Mouse (Mus musculus): ENCODE measurements around the gene Mrps21.
A peak's percentile ranks its signal among the peaks of the same experiment; 100 is the strongest.
"Not testable (repeated sequence)": the region's sequence is repeated elsewhere in the genome, so short reads cannot be mapped to it uniquely, and the experiment has no call there.

Mrps21 gene

DNA sequence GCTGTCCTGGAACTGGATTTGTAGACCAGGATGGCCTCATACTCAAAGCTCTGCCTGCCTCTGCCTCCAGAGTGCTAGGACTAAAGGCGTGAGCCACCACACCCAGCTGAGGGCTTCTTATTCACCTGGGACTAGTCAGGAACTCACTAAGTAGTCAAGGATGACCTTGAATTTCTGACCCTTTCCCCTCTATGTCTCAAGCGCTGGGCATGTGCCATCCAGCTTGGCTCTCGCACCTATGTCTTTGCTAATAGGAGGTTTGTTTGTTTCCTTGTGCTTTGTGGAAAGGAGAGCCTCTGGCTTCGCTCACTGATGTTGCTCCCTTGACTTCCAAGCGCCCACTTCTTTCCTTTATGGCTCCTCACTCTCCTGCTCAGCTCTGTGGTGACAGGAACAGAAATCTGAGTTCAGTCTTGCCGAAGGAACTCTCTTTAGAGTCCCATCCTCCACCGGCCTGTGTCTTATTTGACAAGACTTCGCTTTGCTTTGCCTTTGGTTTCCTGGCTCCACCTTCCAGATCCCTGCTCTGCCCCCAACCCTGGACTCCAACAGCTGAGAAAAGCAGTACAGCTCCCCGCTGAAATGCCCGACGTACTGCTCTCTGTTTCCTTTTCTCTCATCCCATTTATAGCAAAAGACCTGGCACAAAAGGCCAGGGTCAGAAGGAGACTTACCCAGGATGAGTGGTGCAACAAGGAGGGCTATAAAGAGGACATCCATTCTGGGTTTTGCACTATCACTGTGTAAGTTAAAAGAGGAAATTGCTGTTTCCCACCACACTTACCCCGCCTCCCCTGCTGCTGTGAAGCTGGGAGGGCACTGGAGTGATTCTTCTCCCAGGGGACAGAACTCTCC, 20.1 kb upstream of the Mrps21 start, which contains the start of gene BC028528:
Gene BC028528, minus strand, starts transcription at position 795 of the 855 bp plus-strand sequence.
- DNase-seq = peak; percentile 83

DNA sequence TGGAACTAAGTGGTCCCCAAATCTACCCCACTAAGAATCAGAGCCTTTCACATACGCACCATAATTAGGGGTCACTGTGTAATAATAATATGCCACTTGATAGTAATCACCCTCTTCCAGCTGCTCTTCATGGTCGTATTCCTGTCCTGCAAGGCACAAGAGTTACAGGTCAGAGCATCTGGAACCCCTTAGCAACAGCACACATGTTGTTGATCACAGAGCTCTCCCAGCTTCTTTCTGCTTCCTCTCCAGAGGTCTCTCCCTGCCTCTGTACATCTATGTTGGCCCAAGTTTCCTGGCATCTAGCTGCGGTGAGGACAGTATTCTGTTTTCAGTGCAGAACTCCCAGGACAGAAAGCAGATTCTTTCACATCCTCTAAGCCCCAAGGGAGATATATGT, 18.3 kb upstream of the Mrps21 start:
- DNase-seq = no peak

DNA sequence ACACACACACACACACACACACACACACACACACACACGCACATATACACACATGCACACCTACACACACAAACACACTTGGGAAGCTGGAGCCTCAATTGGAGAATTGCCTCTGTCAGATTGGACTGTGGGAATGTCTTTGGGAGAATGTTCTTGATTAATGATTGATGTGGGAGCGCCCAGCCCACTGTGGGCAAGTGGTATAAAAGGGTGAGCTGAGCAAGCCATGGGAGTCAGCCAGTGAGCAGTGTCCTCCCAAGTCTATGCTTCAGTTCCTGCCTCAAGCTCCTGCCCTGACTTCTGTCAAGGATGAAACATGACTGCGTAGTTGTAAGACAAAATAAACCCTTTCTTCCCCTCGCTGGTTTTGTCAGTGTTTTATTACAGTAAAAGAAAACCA, 16.3 kb upstream of the Mrps21 start:
- DNase-seq = no peak

DNA sequence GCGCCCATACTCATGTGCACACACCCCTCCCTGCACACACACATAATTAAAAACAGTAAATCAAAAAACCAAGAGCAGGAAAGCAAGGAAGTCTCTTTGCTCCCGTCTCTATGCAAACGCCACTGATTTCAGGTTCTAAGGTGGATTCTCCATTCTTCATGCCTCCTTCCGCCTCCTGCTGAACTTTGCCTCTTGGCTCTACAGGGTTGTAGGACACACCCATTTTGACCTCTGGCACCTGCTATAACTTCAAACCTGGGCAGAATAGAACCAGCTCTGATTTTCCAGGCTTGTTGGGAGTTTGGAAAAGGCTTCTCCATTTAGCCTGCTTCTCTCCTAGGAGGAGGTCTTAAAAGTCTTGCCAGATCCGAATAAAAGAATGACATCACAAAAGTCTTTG, 13.1 kb upstream of the Mrps21 start:
- DNase-seq = no peak

DNA sequence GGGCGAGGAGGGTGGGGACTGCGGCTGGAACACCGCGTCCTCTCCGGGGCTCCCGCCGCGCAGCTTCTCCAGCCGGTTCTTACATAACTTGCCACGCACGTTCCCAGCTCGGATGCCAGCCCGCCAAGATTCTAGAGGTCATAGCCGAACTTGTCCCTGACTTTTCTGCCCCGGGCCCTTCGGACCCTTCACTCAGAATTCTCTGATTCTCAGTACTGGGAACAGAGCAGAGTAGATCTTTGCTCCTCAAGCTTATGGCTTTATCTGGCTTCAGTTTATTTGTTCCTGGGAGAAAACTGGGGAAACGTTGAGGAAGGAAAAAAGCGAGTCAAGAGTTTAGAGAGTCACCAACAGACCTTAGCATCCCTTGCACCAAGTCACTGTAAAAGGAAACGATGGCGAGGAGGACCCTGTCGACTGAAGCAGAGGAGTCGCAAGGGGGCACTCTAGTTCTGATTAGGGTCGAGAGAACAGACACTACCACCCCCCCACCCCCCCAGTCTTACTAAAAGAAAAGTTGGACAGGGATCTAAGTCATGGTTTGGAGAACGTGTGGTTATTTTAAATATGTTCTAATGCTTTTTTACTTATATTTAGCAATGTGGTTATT, 11.6 kb upstream of the Mrps21 start:
- peak; percentile 94 for DNase-seq

DNA sequence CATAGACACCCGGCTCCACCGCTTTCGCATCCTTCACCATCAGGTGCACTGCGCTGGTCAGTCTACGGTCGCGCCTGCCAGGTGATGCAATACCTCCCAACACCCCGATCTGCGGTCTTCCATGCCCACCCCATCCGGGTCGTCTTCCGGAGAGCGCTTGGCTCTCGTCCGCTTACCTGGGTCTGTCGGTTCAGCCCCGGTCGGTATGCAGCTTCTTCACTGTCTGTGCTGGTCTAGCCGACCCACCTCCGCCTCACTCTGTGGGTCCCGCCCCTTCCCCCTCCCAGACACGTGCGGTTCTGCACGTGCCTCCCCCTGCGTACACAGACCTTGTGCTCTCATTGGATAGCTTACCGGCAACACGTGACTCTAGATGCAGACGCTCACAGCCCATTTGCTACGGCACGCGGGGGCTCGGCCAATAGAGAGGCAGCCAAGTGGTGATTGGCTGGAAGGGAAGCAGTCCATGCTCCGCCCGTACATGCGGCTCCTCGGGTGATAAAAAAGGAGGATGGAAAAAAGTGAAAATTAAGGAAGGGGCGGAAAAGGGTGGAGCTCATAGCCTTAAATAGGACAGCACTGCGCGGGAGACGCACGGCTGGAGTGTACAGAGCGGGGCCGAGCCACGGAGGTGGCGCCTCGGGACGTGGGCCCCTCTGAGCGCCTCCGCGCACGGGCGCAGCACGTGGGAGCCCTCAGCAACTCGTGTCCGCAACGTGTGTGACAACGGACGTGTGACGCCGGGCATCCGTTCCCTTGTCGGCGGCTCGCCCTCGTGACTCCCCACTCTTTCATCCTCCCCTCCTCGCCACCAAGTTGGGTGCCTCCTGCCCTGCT, 10.9 kb upstream of the Mrps21 start, which contains the start of gene Ciart:
Gene Ciart, minus strand, starts transcription at position 273 of the 837 bp plus-strand sequence.
- DNase-seq = peak; percentile 98

DNA sequence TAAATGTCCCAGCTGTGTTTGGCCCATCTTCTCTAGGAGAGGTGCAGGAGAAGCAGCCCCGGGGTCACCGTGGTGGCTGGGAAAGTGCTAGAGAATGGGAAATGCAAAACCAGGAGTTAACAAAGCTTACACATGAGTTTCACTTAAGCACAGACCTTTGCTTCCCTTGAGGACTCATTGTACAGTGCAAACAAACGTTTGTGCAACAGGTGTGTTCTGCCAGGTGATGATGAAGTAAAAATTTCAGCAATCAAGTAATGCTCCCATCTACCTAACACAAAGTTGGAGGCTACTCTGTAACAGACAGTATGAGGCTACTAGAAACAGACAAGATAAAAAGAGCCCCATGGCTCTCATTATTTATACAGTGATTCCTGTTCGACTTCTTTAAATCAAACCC, 7.7 kb upstream of the Mrps21 start:
- DNase-seq = no peak

DNA sequence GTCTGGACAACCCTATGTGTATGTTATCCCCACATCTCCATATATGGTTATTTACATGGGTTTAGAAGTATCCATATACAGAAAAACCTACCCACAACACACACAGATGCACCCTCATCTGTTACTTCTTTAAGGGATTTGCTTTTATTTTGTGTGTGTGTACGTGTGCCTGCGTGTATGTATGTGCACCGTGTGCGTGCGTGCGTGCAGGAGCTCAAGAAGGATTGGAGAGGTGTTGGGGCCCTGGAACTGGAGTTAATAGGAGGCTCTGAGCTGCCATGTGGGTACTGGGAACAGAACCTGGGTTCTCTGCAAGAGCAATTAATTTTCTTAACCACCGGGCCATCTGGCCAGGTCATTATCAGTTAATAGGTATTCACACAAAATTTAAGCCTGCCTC, 729 bp upstream of the Mrps21 start:
- DNase-seq = no peak

DNA sequence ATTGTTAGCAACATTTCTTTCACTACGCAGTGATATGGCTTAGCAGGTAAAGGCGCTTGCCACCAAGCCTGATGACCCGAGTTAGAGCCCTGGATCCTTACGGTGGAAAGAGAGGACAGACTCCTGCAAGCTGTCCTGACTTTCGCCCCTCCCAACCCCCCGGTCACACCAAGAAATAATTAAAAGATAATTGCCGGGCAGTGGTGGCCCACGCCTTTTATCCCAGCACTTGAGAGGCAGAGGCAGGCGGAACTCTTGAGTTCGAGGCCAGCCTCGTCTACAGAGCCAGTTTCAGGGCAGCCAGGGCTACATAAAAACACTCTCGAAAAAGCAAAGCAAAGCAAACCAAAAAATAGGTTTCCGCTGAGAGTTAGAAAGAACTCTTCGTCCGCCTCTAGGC, 343 bp downstream of the Mrps21 start:
- DNase-seq = no peak

DNA sequence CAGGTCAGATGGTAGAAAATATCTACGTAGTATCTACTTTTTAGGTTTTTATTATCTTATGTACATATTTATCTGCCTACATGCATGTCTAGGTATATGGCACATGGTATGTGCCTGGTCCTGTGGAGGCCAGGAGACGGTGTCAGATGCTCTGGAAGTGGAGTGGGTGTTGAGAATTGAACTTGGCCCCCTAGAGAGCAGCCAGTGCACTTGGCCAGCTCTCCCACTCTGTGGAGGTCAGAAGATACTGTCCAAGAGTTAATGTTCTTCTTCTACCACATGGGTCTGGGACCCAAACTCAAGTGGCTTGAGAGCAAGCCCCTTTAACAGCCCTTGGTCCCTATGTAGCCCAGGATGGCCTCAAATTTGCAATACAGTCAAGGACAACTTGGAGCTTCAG, 3.9 kb downstream of the Mrps21 start:
- DNase-seq = no peak

DNA sequence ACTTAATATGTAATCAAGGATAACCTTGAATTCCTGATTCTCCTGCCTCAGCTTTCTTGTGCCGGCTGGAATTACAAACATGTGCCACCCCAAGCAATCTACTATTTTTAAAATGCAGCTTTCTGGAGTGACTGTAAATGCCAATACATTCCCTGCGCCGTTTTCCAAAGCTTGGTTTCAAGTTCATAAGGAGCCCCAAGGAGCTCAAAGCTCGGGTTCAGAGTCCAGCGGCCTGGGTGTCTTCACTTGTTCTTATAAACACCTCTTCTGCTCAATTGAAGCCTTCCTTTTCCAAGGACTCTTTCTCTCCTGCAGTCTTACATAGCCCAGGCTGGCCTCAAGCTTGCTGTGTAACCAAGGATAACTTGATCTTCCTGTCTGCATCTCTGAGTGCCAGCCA, 5.2 kb downstream of the Mrps21 start:
- DNase-seq = no peak

DNA sequence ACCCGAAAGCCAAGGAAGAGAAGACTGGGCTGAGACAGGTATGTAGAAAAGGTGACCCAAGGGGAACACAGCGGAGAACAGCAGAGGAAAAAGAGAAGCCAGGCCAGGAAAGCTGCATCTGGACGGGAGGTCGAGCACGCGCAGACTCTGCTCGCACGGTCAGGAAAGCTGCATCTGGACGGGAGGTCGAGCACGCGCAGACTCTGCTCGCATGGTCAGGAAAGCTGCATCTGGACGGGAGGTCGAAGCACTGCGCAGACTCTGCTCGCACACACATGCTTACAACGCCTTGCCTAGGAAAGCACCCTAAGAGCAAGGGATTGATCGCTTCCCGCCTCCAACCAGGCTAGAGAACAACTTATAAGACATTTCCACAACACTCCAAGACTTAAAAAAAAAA, 5.7 kb downstream of the Mrps21 start:
- DNase-seq = no peak

DNA sequence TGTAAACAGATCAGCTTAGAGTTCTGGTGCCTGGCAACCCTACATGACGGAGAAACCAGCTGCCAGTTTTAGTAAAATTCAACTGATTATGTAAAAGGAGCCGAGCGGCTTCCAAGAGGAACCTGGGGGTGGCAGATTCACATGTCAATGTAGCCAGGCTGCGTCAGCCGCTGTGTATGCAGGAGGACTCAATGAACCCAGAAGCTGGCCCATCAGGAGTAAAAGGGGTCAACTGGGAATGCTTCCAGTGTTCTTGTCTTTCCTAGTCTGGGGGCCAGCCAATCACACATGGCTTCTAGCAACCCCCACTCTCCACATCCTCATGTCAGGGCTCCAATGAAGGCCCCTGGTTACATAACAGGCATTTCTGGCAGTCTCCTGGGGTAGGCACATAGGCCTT, 6.3 kb downstream of the Mrps21 start:
- no peak for DNase-seq

DNA sequence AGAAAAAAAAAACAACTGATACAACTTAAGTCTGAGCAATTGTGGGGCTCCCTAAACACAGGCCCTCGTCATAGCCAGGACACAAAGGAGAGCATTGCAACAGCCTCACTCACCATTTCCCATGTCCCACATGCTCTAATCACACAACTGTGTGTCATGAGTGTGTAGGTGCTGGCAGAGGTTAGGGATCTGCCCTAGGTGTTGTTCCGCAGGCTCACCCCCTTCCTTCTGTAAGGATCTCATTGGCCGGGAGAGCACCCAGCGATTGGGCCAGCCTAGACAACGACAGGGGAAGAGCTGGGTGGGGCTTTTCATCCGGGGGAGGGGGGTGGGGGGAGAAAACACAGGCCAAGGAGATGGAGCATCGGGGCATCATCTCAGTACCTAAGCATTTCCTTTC, 7.7 kb downstream of the Mrps21 start:
- no peak for DNase-seq

DNA sequence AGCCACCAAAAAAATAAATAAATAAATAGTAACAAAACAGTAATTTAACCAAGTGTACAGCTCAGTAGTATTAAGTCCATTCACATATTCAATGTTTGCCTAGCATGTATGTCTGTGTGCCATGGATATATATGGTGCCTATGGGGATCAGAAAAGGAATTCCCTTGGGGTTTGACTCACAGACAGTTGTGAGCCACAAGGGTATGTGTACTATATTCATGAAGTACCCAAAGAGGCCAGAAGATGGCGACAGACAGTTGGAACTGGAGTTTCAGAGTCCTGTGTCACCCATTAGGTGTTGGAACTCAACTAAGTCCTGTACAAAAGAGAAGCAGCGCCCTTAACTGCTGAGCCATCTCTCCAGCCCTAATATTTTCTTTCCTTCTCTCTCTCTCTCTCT, 9.5 kb downstream of the Mrps21 start:
- peak; percentile 98 for DNase-seq

DNA sequence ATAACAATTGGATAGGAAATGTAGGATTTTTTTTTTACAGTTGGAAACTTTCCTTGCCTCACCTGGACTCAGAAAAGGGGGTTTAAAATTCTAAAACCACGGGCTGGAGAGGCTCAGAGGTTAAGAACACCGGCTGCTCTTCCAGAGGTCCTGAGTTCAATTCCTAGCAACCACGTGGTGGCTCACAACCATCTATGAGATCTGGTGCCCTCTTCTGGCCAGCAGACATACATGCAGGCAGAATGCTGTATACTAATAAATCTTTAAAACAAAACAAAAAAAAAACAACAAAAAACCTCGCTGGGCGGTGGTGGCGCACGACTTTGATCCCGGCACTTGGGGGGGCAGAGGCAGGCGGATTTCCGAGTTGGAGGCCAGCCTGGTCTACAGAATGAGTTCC, 10.1 kb downstream of the Mrps21 start:
- DNase-seq = no peak

DNA sequence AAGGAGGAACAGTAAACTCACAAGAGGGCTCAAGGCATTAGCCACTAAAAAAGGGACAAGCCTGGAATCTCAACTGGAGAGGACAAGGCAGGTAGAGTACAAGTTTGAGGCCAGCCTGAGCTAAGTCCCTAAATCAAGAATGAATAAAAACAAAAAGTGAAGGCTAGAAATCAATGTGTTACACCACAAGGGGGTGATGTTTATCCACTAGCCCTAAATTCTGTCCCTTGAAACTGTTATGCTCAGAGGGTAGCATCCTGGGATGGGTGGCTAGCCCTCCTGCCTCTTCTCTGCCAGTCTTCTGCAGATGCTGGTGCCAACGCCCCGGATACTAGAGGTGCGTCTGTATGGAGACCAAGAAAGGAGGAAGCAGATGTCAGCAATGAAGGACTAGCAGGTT, 11.0 kb downstream of the Mrps21 start:
- DNase-seq = no peak

DNA sequence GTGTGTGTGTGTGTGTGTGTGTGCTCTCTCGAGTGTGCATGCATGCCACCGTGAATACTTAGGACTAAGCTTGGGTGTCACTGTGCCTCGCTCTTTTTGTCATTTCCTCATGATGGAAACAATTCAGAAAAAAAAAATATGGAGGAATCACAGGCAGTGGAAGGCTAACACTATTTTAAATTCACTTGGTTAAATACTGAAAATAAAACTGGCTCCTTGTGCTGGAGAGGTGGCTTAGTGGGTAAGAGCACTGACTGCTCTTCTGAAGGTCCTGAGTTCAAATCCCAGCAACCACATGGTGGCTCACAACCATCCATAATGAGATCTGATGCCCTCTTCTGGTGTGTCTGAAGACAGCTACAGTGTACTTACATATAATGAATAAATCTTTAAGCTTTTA, 13.0 kb downstream of the Mrps21 start:
- not testable (repeated sequence) for DNase-seq

DNA sequence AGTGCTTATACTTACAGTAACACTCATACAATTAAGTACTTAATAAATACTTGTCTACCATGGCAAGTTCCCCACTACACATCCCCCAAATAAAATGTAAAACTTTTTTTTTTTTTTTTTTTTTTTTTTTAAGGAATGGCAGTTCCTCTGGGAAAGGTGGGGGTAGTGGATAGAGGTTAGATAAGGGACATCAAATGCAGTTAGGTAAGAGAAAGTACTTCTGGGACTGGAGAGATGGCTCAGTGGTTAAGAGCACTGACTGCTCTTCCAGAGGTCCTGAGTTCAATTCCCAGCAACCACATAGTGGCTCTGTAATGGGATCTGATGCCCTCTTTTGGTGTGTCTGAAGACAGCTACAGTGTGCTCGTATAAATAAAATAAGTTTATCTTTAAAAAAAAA, 14.3 kb downstream of the Mrps21 start:
- DNase-seq = not testable (repeated sequence)

DNA sequence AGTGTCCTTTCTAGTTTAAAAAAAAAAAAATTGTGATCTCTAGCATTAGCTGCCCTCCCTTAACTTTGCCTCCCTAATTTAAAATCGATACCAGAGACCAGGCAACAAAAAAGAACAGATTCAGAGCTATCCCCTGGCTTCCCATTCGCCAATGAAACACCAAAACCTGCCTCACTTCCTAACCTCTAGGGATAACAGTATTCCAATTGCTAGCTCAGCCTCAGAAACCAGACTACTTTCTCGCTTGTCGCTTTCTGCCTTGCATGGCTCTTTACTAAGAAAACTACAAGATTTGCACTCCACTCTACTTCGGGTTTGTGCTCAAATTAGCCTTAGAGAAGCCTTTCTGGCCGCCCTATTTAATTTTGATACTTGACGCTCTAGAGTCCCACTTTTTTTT, 15.2 kb downstream of the Mrps21 start:
- DNase-seq = no peak

DNA sequence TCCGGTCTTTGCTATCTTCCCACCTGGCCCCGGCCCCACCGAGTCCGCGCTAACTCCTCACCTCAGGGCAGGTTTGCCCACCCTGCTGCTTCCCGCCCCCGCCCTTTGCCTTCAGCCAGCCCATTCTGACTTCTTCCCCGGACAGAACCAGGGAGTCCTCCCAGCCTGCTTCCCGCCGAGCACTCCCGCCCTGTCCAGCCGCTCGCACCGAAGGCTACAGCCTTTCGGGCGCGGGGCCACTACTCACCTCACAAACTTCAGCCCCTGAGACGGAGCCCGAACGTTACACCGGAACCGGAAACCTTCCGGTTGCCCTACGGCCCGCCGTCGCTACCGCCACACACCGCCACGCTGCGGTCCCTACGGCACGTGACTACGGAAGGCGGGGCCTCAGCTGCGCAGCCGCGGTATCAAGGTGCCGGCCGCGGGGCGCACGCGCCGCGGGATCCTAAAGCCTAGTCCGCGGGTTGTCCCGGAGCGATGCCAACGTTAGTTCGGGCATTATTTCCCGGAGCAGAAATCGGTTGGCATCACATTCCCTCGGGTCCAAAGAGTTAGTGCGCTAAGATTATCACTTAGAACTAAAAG, 15.7 kb downstream of the Mrps21 start, which contains the start of gene Prpf3:
Gene Prpf3, minus strand, starts transcription at position 384 of the 588 bp plus-strand sequence.
- DNase-seq = peak; percentile 97

DNA sequence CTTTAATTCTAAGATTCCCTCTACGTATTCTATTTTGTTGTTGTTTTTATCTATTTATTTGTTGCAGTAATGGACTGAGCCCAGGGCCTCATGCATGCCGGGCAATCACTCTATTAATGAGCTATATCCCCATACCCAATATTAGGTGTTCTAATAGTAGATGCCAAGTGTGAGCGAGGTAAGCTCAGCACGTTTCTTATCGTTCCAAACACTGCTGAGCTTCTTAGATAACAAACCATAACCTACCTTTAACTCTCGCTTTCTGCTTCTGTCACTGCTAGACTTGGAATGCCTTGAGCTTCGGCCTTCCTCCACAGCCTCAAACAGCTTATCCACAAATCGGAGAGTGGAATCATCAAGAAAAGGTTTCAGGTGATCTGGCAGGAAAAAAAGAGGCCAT, 20.0 kb downstream of the Mrps21 start:
- DNase-seq = no peak

DNA sequence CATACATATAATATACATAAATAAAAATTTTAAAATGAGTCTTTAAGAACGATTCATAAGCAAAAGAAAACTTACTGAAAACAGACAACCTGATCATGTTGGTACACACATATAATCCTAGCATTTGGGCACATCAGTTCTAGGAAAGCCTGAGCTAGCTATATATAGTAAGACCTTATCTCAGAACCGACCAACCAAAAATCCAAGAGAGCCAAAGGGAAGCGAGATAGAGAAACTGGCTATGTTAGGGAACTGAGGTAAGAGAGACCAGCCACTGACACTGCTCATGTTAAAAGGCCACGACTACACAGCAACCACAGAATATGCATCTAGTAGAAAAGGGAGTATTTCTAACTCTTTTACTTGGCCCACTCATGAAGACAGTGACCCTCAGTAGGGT, 20.7 kb downstream of the Mrps21 start:
- no peak for DNase-seq

All from lung, postnatal 36 days (tissue).